Mouse (Mus musculus) embryo, embryonic 11 days (tissue): ENCODE data around the gene Cemip.

Experiments used
- DNase-seq: peaks from one replicate; pipeline ENCODE4 v3.0.0-alpha.2; 2015

Gene Cemip

DNA sequence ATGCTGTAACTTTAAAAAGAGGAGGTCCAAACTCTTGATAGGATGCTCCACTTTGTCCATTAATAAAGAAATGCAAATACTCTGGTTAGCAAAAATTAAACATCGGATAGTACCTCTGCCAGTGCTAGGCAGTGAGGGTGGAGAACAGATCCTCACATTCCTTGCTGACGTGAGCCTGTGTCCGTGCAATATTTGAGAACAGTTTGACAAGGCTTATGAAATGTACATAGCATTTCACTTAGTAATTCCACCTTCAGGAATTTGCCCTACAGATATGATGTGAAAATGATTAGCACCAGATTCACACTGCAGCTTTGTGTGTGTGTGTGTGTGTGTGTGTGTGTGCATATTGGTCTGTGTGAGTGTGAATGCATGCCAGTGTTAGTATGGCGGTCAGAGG lies 4.5 kb upstream of the Cemip start:
- no peak for DNase-seq

GRCm38 (mm10) chr7:84089777-84090176 lies 3.5 kb upstream of the Cemip start:
- DNase-seq = peak; percentile 13

DNA sequence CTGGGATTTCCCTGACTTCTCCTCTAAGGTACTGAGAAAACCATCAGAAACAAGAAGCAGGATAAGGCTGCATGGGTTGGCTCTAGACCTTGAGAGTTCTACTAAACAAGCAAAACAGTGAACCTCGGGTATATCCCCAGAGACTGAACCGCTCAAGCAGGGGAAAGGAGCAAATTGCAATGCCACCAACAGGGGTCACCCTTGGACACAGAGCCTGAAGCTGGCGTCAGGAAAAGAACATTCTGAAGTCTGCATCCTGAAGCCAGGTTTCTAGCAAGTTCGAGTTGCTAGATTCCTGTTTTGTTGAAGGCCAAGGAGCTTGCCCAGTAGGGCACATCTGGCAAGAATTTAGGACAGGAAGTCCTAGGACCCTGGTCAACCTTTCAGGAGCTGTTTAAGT lies 2.7 kb upstream of the Cemip start:
- DNase-seq = peak; percentile 77

GRCm38 (mm10) chr7:84088191-84088590 lies 1.9 kb upstream of the Cemip start:
- DNase-seq = no peak

GRCm38 (mm10) chr7:84085049-84085945 lies 1.0 kb downstream of the Cemip start:
- DNase-seq = peak; percentile 85

GRCm38 (mm10) chr7:84077257-84078013 lies 8.9 kb downstream of the Cemip start:
- no peak for DNase-seq

DNA sequence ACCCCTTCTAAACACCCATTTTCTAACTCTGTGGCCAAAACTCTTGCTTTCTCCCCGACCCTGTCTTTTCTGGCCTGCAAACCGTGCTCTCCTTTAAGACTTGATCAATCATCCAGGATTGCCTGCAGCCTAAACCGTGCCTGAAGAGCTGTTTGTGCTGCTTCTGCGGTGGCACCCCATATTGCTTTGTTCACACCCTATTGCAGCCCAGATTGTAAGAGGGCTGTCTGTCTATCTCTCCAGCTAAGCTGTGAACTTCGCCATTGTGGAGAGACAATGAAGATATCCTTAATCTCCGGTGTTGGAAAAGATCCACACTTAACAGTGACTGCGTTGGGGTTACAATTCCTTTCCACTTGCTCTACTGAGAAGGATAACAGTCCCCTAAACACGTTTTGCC lies 12.0 kb downstream of the Cemip start:
- no peak for DNase-seq

- DNase-seq = no peak
These were observed 12.4 kb downstream of the Cemip start for GRCm38 (mm10) chr7:84073856-84074255.

DNA sequence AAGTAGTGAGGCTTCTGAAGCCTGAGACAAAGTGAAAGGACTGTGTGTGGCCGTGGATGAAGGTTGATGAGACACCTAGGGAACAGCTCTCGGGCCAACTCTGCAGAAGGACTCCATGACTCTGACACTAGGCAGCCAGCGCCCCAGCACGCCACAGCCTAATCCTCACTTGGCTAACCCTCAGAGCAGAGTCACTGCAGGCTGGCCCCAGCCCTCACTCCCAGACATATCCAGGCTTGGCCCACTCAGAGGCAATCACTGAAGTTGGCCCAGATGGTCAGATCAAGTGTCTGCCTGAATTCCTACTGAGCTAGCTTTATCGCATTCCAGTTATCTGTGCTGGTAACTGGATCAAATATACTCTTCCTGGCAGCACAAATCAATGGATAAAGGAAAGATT lies 17.4 kb downstream of the Cemip start:
- DNase-seq = no peak

DNA sequence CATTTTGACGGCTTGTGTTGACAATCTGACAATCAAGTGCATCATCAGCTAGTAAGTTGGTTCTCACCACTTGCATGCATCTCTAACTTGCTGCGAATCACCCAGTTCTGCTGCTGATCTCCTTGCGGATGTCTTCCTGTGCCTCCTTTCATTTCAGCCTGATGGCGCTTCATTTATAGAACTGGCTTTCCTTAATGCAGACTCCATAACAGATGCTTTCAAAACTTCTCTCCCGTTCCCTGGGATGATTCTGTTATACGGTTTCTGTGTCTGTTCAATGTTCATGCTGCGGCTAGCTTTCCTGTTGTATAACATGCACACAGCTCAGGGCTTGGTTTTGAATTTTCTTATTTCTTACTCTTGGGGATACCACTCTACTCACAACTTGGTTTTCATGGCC lies 26.5 kb downstream of the Cemip start:
- DNase-seq = no peak

- DNase-seq = no peak
These were observed 30.2 kb downstream of the Cemip start for GRCm38 (mm10) chr7:84055961-84056629.

DNA sequence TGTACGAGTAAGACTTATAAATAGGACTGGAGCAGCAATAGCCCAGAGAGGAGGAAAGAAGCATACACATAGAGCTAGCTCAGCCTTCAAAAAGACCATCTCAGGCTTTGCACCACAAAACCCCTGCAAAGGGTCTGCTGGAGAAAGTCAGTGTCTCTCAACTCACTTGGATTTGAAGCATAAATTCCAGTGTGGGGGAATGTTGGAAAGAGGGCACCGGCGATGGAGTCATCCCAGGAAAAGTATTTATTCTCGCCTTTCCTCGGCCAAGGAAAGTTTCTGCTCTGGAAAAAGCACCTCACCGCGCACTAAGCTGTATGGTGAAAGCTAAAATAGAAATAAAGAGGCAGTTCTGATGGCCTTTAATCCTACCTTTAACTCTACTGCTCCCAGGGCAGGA lies 32.4 kb downstream of the Cemip start:
- no peak for DNase-seq

GRCm38 (mm10) chr7:84051423-84051822 lies 34.9 kb downstream of the Cemip start:
- no peak for DNase-seq

DNA sequence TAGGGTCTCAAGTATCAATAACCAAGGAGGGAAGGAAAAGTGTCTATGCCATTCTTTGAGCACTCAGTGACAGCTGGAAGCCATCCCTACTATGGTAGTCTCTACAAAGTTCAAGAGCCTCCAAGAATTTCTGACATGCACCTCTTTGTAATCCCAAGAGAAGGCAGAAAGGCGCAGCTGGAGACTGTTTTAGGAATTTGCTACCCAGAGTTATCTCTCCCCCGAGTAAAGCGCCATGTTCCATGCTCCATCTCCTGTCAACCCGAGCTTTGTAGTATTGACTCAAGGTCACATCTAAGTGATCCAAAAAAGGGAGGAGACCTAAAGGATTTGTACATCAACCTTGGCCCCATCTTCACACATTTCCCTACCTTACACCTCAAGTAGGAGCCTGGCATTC lies 40.8 kb downstream of the Cemip start:
- DNase-seq = no peak

DNA sequence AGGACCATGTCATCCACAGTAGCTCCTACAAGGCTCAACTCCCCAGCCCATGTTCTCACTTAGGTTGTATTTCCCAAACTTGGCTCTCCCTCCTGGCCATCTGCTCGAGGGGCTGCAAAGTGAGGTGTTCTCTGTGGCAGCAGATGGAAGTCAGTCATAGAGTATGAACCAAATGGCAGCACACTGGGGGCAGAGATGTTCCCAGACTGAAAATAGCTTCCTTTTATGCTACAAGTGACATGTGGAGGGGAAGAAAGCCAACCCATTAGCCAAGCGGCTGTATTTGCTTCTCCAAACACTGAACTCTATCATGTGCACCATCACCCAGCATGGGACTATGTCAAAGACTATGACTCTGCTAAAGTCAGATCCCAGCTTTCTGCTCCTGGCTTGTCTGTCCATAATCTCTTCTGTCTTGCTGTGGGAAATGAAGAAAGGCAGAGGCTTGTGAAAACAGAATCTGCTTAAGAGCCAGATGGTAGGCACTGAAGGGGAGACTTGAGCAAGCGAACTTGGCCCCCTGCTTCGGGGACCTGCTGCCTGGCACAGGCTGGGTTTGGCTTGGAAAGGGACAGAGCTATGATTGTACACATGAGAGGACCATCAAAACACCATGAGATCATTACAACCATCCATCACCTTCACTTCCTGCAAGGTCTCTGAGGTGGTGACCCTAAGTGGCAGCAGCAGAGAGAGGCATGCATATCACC lies 41.6 kb downstream of the Cemip start:
- no peak for DNase-seq

GRCm38 (mm10) chr7:84042726-84043125 lies 43.6 kb downstream of the Cemip start:
- DNase-seq = no peak

- DNase-seq = no peak
These were observed 46.3 kb downstream of the Cemip start for GRCm38 (mm10) chr7:84039856-84040522.

GRCm38 (mm10) chr7:84038642-84039041 lies 47.7 kb downstream of the Cemip start:
- no peak for DNase-seq

DNA sequence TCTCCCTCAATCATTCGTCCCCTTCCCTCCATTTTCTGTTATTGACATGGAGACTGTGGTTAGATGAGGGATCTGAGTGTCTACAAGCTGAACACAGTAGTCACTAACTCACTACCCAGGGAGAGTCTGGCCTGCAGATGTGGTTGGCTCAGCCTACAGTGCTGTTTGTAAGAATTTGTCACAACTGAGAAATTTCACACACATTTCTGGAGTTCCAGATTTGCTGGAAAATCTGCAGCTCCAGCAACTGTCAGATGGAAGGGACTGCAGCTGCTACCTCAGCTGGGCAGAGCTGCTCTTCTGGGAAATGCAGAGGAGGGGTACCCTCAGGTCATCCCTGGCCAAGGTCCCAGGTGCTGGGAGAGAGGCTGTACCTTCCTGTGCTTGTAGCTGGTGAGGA lies 53.5 kb downstream of the Cemip start:
- no peak for DNase-seq

- DNase-seq = peak; percentile 6
These were observed 57.1 kb downstream of the Cemip start for GRCm38 (mm10) chr7:84029120-84029771.

GRCm38 (mm10) chr7:84028368-84028767 lies 57.9 kb downstream of the Cemip start:
- DNase-seq = no peak
